16 mouse cellular contexts compared by ENCODE assay signal in the genomic region with DNA sequence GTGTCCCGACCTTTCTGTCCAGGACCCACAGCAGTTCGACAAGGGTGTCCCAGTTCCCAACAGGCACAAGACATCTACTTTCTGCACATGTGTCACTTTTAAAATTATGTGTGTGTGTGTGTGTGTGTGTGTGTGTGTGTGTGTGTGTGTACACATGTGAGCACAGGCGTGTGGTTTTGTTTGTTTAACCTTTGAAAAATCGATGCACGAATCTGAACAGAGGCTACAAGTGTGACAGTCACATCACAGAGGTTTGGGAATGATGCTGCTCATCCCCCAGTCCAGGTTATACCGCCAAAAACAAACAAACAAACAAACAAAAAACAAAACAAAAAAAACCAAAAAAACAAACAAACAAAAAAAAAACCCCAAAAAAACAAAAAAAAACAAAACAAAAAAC.
"Had no signal": no experiment of that assay in that cellular context is flagged by ENCODE, and none has a peak within 500 bp of the region (broad histone marks: within the 10 kb centered on the region; RNA-seq: fewer than 3 reads in every experiment).

No protein-coding gene starts in this region.

- H3K27ac ChIP-seq: neural tube, embryonic 13.5 days; neural tube, embryonic 15.5 days; stomach, embryonic 15.5 days; stomach, postnatal 0 days had no signal

- H3K27me3 ChIP-seq: neural tube, embryonic 13.5 days; neural tube, embryonic 15.5 days; stomach, embryonic 15.5 days had no signal

- DNase-seq: retina, postnatal 1 day; right cerebral cortex, adult 18-20 months; right cerebral cortex, postnatal 14 days; right cerebral cortex, postnatal 25 days; right cerebral cortex, postnatal 4 days; spleen, adult 18-20 months; thymus, adult 18-20 months; thymus, adult 2 months; thymus, postnatal 14 days; thymus, postnatal 25 days; thymus, postnatal 36 days; thymus, postnatal 4 days had no signal

- H3K4me2 ChIP-seq: neural tube, embryonic 13.5 days; neural tube, embryonic 15.5 days; stomach, embryonic 15.5 days had no signal

- H3K36me3 ChIP-seq: neural tube, embryonic 13.5 days; neural tube, embryonic 15.5 days; stomach, embryonic 15.5 days had no signal

- H3K9me3 ChIP-seq: neural tube, embryonic 13.5 days; neural tube, embryonic 15.5 days; stomach, embryonic 15.5 days had no signal

- H3K9ac ChIP-seq: neural tube, embryonic 13.5 days; neural tube, embryonic 15.5 days; stomach, embryonic 15.5 days had no signal

- H3K4me3 ChIP-seq: neural tube, embryonic 13.5 days; neural tube, embryonic 15.5 days; stomach, embryonic 15.5 days had no signal
